Mouse (Mus musculus) gastrocnemius, postnatal 36 days (tissue): ENCODE data around the gene Hnrnpr. TPM values are rescaled to one million over a fixed set of nuclear protein-coding genes. Genes with fewer than 3 reads are reported as not detected.

Experiments used
- DNase-seq, 2 experiments: peaks; one replicate each; pipeline ENCODE4 v3.0.0; 2022
- intact Hi-C: fragments of 180-260 bp; cut with DNase I; formaldehyde crosslinking; loops from one replicate; pipeline ENCODE4 v1.15.1; 2025
- total RNA-seq, 2 experiments: library from RNA; stranded (reverse); gene quantifications; 2 replicates each; pipeline ENCODE4 v1.2.3; 2021

Hnrnpr gene
- total RNA-seq, 2 experiments from 2014 or later, result 16.4 to 21.1 TPM

- DNase-seq, result no peak
- intact Hi-C loops, result no loop called here
Observed at GRCm38 (mm10) chr4:136302462-136302861, 8.3 kb upstream of the Hnrnpr start.

DNA sequence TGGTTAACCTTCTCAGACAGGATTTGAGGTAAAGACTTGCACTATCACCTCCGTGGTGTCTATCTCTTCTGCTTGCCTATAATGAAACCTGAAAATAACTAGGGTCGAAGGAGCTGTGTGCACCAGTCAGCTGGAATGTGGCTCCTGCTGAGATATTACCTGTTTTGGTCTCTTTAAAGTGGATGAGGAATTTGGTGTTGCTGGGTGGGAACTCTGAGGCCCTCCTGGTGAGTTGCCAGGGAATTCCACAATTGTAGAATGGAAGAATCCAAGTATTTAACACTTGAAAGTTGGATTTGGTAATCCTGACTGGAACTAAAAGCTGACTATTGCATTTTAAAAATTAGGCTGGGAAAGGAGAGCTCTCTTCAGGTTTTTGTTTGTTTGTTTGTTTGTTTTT is 6.6 kb upstream of the Hnrnpr start:
- intact Hi-C loops, result no loop called here
- DNase-seq, result no peak

- intact Hi-C loops, result no loop called here
Observed at GRCm38 (mm10) chr4:136308355-136308754, 2.4 kb upstream of the Hnrnpr start.

GRCm38 (mm10) chr4:136309780-136310179 is 962 bp upstream of the Hnrnpr start:
- no peak for DNase-seq
- intact Hi-C loops, result loop anchor here (2.0 kb wide), 1 partner anchor 49 kb away; no protein-coding TSS in a partner anchor

More at GRCm38 (mm10) chr4:136308355-136308754, 2.4 kb upstream of the Hnrnpr start:
- DNase-seq, result no peak

DNA sequence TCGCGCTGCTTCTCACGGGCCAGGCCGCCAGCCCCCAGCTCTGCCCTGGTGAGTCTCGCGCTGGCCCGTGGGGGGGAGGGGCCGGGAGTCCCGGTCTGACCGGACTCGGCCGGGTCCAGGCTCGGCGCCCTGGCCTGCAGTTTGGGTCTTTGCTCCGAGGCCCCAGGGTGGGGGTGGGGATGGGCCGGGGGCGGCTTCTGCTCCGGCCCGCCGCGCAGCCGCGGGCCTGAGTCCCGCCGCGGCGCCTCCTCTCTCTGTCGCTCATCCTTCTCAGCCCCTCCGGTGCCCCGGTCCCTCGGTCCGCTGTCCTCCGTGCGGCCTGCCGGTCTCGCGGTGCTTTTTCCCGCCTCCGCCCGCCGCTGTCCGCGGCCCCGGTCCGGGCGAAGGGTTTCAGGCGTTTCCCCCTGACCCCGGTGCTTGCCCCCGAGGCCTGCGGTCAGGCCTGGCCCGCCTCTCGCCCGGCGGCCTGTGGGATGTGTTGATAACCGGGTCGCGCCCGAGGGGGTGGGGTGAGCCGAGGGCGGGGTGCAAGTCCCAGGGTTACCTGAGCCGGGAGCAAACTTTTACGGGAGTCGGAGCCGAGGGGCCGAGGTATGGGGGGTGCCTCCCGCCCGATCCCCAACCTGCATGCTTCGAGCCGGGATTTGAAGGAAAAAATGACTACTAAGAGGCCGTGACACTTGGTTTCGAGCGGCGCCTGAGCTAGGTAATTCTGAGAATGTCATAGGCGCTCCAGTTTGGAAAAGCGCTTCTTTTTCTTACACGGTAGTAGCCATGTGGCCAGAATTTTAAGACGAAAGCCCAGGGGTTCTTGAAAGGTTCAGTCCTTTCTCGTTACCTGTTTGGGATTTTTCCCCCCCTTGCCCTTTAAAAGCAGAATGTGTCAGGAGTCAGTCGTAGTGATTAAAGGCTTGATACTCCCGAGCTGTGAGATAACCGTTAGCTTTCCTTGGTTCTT is 579 bp downstream of the Hnrnpr start:
- DNase-seq, result peak; percentile 21 to 49
- intact Hi-C loops, result loop anchor here (2.0 kb wide), 1 partner anchor 51 kb away; no protein-coding TSS in a partner anchor

DNA sequence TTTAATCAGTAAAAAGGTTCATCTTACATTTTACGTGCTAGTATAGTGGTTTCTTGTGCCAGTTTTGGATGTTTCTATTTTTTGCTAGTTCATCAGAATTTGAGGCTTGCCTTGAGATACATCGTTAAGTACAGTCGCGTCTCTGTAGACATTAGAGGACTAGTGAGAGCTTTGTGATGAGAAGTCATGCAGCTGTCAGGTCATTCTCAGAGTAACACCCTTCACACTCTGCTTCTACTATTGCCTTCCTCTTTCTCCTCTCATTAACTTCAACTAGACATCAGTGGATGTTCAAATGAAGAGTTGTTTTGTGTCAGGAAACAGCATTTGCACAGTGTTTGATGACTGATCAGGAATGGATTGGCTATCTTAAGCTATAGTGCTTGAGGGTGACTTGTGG is 1.9 kb downstream of the Hnrnpr start:
- no peak for DNase-seq
- intact Hi-C loops, result no loop called here

- DNase-seq, result no peak
- intact Hi-C loops, result no loop called here
Observed at GRCm38 (mm10) chr4:136317667-136318066, 6.9 kb downstream of the Hnrnpr start.

DNA sequence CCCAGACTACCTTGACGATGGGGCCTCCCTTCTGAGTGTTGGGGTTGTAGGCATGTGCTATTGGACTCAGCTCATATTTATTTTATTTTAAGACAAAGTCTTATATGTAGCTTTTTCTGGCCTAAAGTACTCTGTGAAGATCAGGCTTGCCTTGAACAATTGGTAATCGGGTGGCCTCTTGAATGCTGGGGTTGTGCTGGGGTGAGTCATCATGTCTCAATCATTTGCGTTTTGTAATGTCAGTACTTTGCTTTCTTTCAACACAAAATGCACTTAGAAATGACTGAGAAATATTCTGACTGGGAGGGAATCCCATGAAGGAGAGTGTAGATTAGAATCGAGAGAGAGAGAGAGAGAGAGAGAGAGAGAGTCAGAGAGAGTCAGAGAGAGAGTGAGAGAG is 9.3 kb downstream of the Hnrnpr start:
- intact Hi-C loops, result loop anchor here (5.0 kb wide), 2 partner anchors 78 to 118 kb away; no protein-coding TSS in a partner anchor
- DNase-seq, result no peak

GRCm38 (mm10) chr4:136324226-136324625 is 13.5 kb downstream of the Hnrnpr start:
- intact Hi-C loops, result loop anchor here (2.0 to 5.0 kb wide), 3 partner anchors 65 to 122 kb away; no protein-coding TSS in a partner anchor
- no peak for DNase-seq

DNA sequence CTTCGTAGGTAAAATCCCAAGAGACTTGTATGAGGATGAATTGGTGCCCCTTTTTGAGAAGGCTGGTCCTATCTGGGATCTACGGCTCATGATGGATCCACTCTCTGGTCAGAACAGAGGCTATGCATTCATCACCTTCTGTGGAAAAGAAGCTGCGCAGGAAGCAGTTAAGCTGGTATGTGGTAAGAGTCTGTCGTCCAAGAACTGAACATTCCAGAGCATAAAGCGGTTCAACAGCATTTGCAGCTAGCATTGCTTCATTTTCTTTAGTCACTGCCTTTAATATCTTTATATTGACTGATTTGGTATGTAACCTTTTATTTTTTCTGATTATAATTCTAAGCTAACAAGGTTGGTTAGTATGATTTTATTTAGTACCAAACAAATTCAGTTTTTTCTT is 16.5 kb downstream of the Hnrnpr start:
- intact Hi-C loops, result no loop called here
- no peak for DNase-seq

- no peak for DNase-seq
- intact Hi-C loops, result no loop called here
Observed at GRCm38 (mm10) chr4:136328115-136328514, 17.4 kb downstream of the Hnrnpr start.

DNA sequence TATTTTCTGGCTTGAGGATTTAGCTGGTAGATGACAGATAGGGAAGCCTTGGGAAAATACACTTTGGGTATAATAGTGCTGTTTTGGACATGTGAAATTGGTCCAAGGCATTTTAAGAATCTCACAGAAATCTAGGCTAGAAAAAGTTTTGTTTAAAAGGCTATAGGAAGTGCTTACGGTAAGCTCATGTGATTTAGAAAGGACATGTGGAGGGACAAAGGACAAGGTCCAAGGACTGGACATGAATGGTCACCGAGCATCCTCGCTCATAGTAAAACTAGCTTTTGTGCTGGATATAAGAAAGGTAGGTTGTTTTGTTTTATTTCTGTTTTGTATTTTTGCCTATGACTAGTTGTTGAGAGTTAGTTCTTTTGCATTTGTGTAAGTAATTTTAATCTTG is 21.0 kb downstream of the Hnrnpr start:
- intact Hi-C loops, result no loop called here
- DNase-seq, result no peak

DNA sequence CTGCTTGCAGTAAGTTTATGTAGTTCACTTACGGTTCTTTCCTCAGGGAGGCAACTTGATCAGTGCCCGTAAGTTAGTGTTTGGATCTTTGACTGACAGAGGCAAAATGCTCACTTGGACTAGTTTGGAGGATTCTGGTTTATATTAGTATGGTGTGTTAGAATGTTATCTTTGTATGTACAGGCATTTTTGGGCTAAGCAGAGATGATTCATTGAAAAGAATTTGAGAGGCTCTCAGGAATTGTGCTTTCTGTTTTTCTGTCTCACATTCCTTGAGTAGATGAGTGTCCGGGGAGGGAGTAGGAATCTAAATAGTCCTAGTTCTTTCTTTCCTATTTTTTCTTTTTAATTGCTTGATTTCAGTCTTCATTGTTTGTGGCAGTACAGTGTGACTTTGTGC is 22.4 kb downstream of the Hnrnpr start:
- intact Hi-C loops, result no loop called here

DNA sequence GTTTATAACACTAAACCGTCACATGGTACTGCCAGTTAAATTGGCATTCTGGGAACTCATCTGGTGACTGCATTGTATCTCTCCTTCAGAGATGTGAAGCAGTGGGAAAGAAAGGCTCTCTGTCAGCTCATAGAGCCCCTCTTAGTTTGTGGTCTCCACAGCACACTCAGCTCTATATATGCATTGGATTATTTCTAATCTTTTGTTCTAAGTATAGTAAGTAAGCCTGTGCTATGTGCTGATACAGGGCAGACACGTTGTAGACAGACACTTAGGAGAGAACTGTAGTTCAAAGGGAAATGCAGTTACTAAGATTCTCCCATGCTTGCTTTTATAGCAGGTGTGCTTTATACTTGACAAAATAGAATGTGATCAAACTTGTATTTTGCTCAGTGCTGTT is 24.3 kb downstream of the Hnrnpr start:
- no peak for DNase-seq
- intact Hi-C loops, result no loop called here

More for the DNA sequence above, 22.4 kb downstream of the Hnrnpr start:
- DNase-seq, result no peak

- intact Hi-C loops, result no loop called here
- DNase-seq, result no peak
Observed at GRCm38 (mm10) chr4:136337129-136337528, 26.4 kb downstream of the Hnrnpr start.

- intact Hi-C loops, result loop anchor here (5.0 kb wide), 1 partner anchor 208 kb away; no protein-coding TSS in a partner anchor
- DNase-seq, result no peak
Observed at GRCm38 (mm10) chr4:136349616-136350015, 38.9 kb downstream of the Hnrnpr start.

DNA sequence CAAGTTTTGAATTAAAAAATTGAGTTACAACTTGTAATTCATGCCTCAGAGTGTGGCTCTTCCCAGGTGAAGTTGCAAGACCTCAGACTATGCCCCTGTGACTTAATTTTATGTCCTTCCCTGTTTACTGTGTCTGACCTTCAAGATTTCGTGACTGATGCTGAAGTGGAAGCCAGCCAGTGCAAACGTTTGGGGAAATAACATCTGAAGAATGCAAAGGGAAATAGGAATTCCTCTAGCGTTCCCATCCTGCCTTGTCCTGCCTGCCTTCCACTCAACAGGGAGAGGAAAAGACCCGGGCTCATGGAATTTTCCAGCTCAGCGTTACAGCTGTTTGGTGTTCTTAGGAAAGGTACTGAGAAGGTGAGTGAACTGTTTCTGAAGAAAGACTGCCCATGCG is 46.3 kb downstream of the Hnrnpr start:
- DNase-seq, result no peak
- intact Hi-C loops, result no loop called here

GRCm38 (mm10) chr4:136357429-136357828 is 46.7 kb downstream of the Hnrnpr start:
- intact Hi-C loops, result no loop called here

GRCm38 (mm10) chr4:136367856-136368255 is 57.1 kb downstream of the Hnrnpr start:
- no peak for DNase-seq
- intact Hi-C loops, result loop anchor here (2.0 kb wide), 1 partner anchor 255 kb away; the partner anchor contains the start of gene Lactbl1

More at GRCm38 (mm10) chr4:136357429-136357828, 46.7 kb downstream of the Hnrnpr start:
- no peak for DNase-seq

DNA sequence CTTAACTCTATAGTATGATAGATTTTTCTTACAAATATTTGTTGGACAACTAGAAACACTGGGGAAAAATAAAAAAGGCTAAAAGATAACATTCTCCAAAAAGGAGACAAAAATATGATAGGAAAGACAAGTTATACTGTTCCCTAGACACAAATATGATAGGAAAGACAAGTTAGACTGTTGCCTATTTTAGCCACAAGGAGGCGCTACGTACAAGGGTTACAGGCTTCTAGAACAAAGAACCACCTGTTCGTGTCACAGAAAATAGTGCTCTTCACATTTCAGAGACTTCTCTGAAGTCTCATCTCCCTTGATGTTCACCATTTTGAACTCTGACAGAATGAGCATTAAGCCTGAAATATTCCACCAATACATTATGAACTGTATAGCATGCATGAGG is 59.0 kb downstream of the Hnrnpr start:
- DNase-seq, result no peak
- intact Hi-C loops, result loop anchor here (2.0 kb wide), 1 partner anchor 253 kb away; the partner anchor contains the start of gene Lactbl1

DNA sequence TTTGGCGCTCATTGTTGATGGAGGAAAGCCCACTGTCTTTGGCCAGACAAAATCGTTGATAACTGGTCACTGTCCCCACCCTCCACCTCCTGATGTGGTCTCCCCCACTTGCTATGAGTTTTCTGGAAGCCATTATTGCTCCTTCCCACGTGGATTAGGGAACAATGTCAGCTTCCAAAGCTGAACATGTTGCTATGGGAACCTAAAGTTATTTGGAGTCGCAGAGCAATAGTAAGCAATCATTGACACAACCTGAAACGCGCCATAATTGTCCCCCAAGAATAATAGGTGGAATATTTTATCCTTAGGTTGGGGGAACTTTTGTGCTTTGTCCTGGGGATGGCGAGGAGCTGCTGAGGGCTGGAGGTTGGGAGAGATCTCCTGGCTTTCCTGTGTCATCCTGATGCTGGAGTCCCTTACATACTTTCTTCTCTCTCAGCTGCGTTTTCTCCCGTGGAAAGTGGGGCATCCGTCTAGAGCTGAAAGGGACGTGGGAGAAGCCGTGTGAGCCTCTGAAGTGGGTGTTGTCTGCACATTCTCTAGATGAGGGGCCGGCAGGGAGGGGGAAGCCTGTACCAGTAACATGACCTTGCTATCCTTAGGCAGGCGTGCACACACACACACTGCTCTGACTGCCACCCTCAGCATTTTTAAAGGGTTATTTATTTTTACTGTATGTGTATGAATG is 62.9 kb downstream of the Hnrnpr start:
- DNase-seq, result no peak
- intact Hi-C loops, result no loop called here
